Mouse (Mus musculus): ENCODE results near the gene Clec2g. TPM values are rescaled to one million over a fixed set of nuclear protein-coding genes. Genes with fewer than 3 reads are reported as not detected.
A peak's percentile ranks its signal among the peaks of the same experiment; 100 is the strongest.
"Not testable (repeated sequence)": the region's sequence is repeated elsewhere in the genome, so short reads cannot be mapped to it uniquely, and the experiment has no call there.

Gene Clec2g
- polyA plus RNA-seq, 1 experiment from 2014 or later, result 3.8 TPM

- no peaks in the 10 kb centered on the region for H3K4me1 ChIP-seq (replicated peaks; ENCODE audit: control insufficient read depth, insufficient read depth)
- H3K9ac ChIP-seq (ENCODE audit: low read length), result no peak overlapping the region
- no peak overlapping the region for H3K4me2 ChIP-seq (replicated peaks; ENCODE audit: low read depth)
- no peaks in the 10 kb centered on the region for H3K27me3 ChIP-seq (ENCODE audit: control insufficient read depth, insufficient read depth, low read length)
- DNase-seq (ENCODE audit: low spot score) (no peak), ATAC-seq (ENCODE audit: low FRiP score, low TSS enrichment) (no peak)
- no peaks in the 10 kb centered on the region for H3K36me3 ChIP-seq (ENCODE audit: control insufficient read depth, insufficient read depth, low read length)
- H3K9me3 ChIP-seq (ENCODE audit: control insufficient read depth, low read length), result no peaks in the 10 kb centered on the region
- TF ChIP-seq CTCF (IDR thresholded peaks at IDR 0.05; ENCODE audit: low read depth) (no peak), EP300 (optimal IDR thresholded peaks at IDR 0.05) (no peak)
- 88% methylated on average over 3 of the region's 3 CpGs for WGBS
- no peak overlapping the region for H3K4me3 ChIP-seq (ENCODE audit: low read depth, low read length)
- no peak overlapping the region for H3K27ac ChIP-seq (replicated peaks)
These were observed 11.4 kb downstream of the Clec2g start for GRCm38 (mm10) chr6:128945564-128945963.

- Histone ChIP-seq H3K9me3 (ENCODE audit: control insufficient read depth, low read length) (no peaks in the 10 kb centered on the region), H3K4me2 (replicated peaks; ENCODE audit: low read depth) (no peak overlapping the region), H3K4me3 (ENCODE audit: low read depth, low read length) (no peak overlapping the region), H3K9ac (ENCODE audit: low read length) (no peak overlapping the region), H3K27ac (replicated peaks) (no peak overlapping the region), H3K27me3 (ENCODE audit: control insufficient read depth, insufficient read depth, low read length) (no peaks in the 10 kb centered on the region), H3K36me3 (ENCODE audit: control insufficient read depth, insufficient read depth, low read length) (no peaks in the 10 kb centered on the region), H3K4me1 (replicated peaks; ENCODE audit: control insufficient read depth, insufficient read depth) (no peaks in the 10 kb centered on the region)
- ATAC-seq (ENCODE audit: low FRiP score, low TSS enrichment) (no peak), DNase-seq (ENCODE audit: low spot score) (no peak)
- TF ChIP-seq EP300 (optimal IDR thresholded peaks at IDR 0.05), result no peak
- 0 out of 2 replicates have a peak, but pooled peaks have one; percentile 16 for TF ChIP-seq CTCF (IDR thresholded peaks at IDR 0.05; ENCODE audit: low read depth)
- WGBS, result 96% methylated on average over 1 of the region's 1 CpGs
These were observed 26.9 kb downstream of the Clec2g start for GRCm38 (mm10) chr6:128961110-128961509.

DNA sequence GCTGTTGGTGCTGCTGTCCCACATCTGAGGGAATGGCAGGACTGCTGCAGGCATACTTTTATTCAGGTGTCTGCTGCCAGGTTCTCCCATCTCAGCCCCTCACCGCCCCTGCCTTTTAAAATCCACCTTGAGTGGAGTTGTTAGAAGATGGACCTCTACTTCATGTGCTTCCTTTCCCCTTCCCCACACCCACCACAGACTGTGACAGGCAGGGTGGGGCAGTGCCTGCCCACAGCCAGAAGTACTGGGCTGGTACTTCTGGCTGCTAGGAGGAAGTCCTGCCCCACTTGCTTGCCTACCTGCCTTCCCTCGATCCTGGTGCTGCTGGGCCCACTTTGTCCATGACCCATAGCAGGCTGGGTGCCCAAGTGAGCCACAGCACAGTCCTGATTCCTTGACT is 27.9 kb downstream of the Clec2g start:
- not testable (repeated sequence) for H3K27ac ChIP-seq (replicated peaks); H3K4me2 ChIP-seq (replicated peaks; ENCODE audit: low read depth); DNase-seq (ENCODE audit: low spot score); H3K4me3 ChIP-seq (ENCODE audit: low read depth, low read length); H3K27me3 ChIP-seq (ENCODE audit: control insufficient read depth, insufficient read depth, low read length); H3K9ac ChIP-seq (ENCODE audit: low read length); H3K4me1 ChIP-seq (replicated peaks; ENCODE audit: control insufficient read depth, insufficient read depth); H3K9me3 ChIP-seq (ENCODE audit: control insufficient read depth, low read length); ATAC-seq (ENCODE audit: low FRiP score, low TSS enrichment); H3K36me3 ChIP-seq (ENCODE audit: control insufficient read depth, insufficient read depth, low read length)
- WGBS, result 65% methylated on average over 2 of the region's 2 CpGs

- H3K4me3 ChIP-seq (ENCODE audit: low read depth, low read length), result no peak overlapping the region
- no peaks in the 10 kb centered on the region for H3K27me3 ChIP-seq (ENCODE audit: control insufficient read depth, insufficient read depth, low read length)
- DNase-seq (ENCODE audit: low spot score), result no peak
- no peaks in the 10 kb centered on the region for H3K36me3 ChIP-seq (ENCODE audit: control insufficient read depth, insufficient read depth, low read length)
- no peak for ATAC-seq (ENCODE audit: low FRiP score, low TSS enrichment)
- no peaks in the 10 kb centered on the region for H3K9me3 ChIP-seq (ENCODE audit: control insufficient read depth, low read length)
- no peak overlapping the region for H3K4me2 ChIP-seq (replicated peaks; ENCODE audit: low read depth)
- TF ChIP-seq CTCF (IDR thresholded peaks at IDR 0.05; ENCODE audit: low read depth) (no peak), EP300 (optimal IDR thresholded peaks at IDR 0.05) (no peak)
- H3K27ac ChIP-seq (replicated peaks), result no peak overlapping the region
- H3K9ac ChIP-seq (ENCODE audit: low read length), result no peak overlapping the region
- no peaks in the 10 kb centered on the region for H3K4me1 ChIP-seq (replicated peaks; ENCODE audit: control insufficient read depth, insufficient read depth)
These were observed 30.3 kb downstream of the Clec2g start for GRCm38 (mm10) chr6:128964519-128964918.

- no peak overlapping the region for H3K4me2 ChIP-seq (replicated peaks; ENCODE audit: low read depth)
- ATAC-seq (ENCODE audit: low FRiP score, low TSS enrichment), result no peak
- no peak for TF ChIP-seq CTCF (IDR thresholded peaks at IDR 0.05; ENCODE audit: low read depth)
- TF ChIP-seq EP300 (optimal IDR thresholded peaks at IDR 0.05), result no peak
- H3K9ac ChIP-seq (ENCODE audit: low read length), result no peak overlapping the region
- DNase-seq (ENCODE audit: low spot score), result no peak
- H3K27ac ChIP-seq (replicated peaks), result no peak overlapping the region
- H3K36me3 ChIP-seq (ENCODE audit: control insufficient read depth, insufficient read depth, low read length), result no peaks in the 10 kb centered on the region
- H3K4me3 ChIP-seq (ENCODE audit: low read depth, low read length), result no peak overlapping the region
- H3K9me3 ChIP-seq (ENCODE audit: control insufficient read depth, low read length), result no peaks in the 10 kb centered on the region
- H3K4me1 ChIP-seq (replicated peaks; ENCODE audit: control insufficient read depth, insufficient read depth), result no peaks in the 10 kb centered on the region
- H3K27me3 ChIP-seq (ENCODE audit: control insufficient read depth, insufficient read depth, low read length), result no peaks in the 10 kb centered on the region
These were observed 34.3 kb downstream of the Clec2g start for GRCm38 (mm10) chr6:128968463-128968862.

GRCm38 (mm10) chr6:128969741-128970140 is 35.6 kb downstream of the Clec2g start:
- Histone ChIP-seq H3K4me1 (replicated peaks; ENCODE audit: control insufficient read depth, insufficient read depth) (no peaks in the 10 kb centered on the region), H3K9me3 (ENCODE audit: control insufficient read depth, low read length) (no peaks in the 10 kb centered on the region), H3K27ac (replicated peaks) (no peak overlapping the region), H3K4me3 (ENCODE audit: low read depth, low read length) (no peak overlapping the region), H3K9ac (ENCODE audit: low read length) (no peak overlapping the region), H3K27me3 (ENCODE audit: control insufficient read depth, insufficient read depth, low read length) (no peaks in the 10 kb centered on the region), H3K36me3 (ENCODE audit: control insufficient read depth, insufficient read depth, low read length) (no peaks in the 10 kb centered on the region), H3K4me2 (replicated peaks; ENCODE audit: low read depth) (no peak overlapping the region)
- ATAC-seq (ENCODE audit: low FRiP score, low TSS enrichment), result no peak
- TF ChIP-seq CTCF (IDR thresholded peaks at IDR 0.05; ENCODE audit: low read depth) (no peak), EP300 (optimal IDR thresholded peaks at IDR 0.05) (no peak)
- DNase-seq (ENCODE audit: low spot score), result no peak
- 81% methylated on average over 1 of the region's 1 CpGs for WGBS

DNA sequence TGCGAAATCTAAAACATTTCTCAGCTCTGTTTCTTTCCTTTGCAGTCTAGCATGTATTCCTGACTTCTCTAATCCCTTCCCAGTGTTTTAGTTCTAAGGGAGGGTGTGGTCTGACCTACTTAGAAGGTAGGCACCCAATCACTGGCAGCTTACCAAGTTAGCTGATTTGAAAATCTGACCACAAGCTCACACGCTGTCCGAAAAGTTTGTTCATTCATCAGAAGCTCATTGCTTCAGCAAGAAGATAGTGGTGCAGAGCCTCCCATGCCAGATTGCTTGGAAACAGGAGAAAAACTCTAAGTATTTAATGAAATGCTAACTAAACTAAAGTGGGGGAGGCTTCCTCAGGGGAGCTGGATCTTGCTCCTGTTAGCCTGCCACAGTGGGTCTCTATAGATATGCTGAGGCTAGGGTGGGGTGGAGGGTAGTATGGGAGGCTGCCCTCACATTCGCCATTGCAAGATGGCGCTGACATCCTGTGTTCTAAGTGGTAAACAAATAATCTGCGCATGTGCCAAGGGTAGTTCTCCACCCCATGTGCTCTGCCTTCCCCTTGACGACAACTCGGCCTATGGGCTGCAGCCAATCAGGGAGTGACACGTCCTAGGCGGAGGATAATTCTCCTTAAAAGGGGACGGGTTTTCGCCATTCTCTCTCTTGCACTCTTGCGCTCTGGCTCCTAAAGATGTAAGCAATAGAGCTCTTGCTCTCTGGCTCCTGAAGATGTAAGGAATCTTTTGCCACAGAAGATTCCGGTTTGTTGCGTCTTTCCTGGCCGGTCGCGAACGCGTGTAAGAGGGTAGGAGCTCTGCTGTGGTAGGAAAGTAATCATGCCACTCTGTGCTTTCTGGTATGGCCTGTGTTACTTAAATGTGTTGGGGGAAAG is 36.6 kb downstream of the Clec2g start:
- H3K27ac ChIP-seq (replicated peaks); H3K9ac ChIP-seq (ENCODE audit: low read length); DNase-seq (ENCODE audit: low spot score); H3K4me3 ChIP-seq (ENCODE audit: low read depth, low read length); H3K36me3 ChIP-seq (ENCODE audit: control insufficient read depth, insufficient read depth, low read length); H3K4me1 ChIP-seq (replicated peaks; ENCODE audit: control insufficient read depth, insufficient read depth); H3K27me3 ChIP-seq (ENCODE audit: control insufficient read depth, insufficient read depth, low read length); ATAC-seq (ENCODE audit: low FRiP score, low TSS enrichment); H3K4me2 ChIP-seq (replicated peaks; ENCODE audit: low read depth); H3K9me3 ChIP-seq (ENCODE audit: control insufficient read depth, low read length): not testable (repeated sequence)
- 93% methylated on average over 20 of the region's 20 CpGs for WGBS
